Mouse (Mus musculus) intestine, embryonic 16.5 days (tissue): ENCODE results near the gene Syne4. TPM values are rescaled to one million over a fixed set of nuclear protein-coding genes. Genes with fewer than 3 reads are reported as not detected.

Experiments
- ATAC-seq: fragments of 200-750 bp; cut with Nextera tagmentation; 2 replicates; pipeline ENCODE4 v1.8.0; 2017; ENCODE audit warnings: moderate TSS enrichment, moderate library complexity
- H3K27ac ChIP-seq: fragments of 300-500 bp; sonication (generic); 2 replicates; pipeline ENCODE4 v1.5.1; 2014; ENCODE audit warnings: mild to moderate bottlenecking, low read length
- H3K27me3 ChIP-seq: fragments of 300-500 bp; sonication (generic); replicated peaks from 2 replicates; pipeline ENCODE4 v1.6.1; 2014; ENCODE audit warnings: low read length, control low read depth, mixed read lengths; ENCODE audit not compliant: control insufficient read depth, insufficient read depth
- H3K36me3 ChIP-seq: fragments of 300-500 bp; sonication (generic); 2 replicates; pipeline ENCODE4 v1.6.1; 2014; ENCODE audit warnings: low read length, control low read depth; ENCODE audit not compliant: control insufficient read depth, insufficient read depth
- H3K4me1 ChIP-seq: fragments of 300-500 bp; sonication (generic); 2 replicates; pipeline ENCODE4 v1.6.1; 2014; ENCODE audit warnings: low read length, control low read depth, mixed read lengths; ENCODE audit not compliant: control insufficient read depth, insufficient read depth
- H3K4me2 ChIP-seq: fragments of 300-500 bp; sonication (generic); 2 replicates; pipeline ENCODE4 v1.6.1; 2014; ENCODE audit warnings: low read depth, low read length, control low read depth
- H3K4me3 ChIP-seq: fragments of 300-500 bp; sonication (generic); 2 replicates; pipeline ENCODE4 v1.5.1; 2014; ENCODE audit warnings: mild to moderate bottlenecking, low read length
- H3K9ac ChIP-seq: fragments of 300-500 bp; sonication (generic); 2 replicates; pipeline ENCODE4 v1.6.1; 2014; ENCODE audit warnings: low read depth, low read length
- H3K9me3 ChIP-seq: fragments of 300-500 bp; sonication (generic); 2 replicates; pipeline ENCODE4 v1.6.1; 2016; ENCODE audit warnings: low read length, control low read depth; ENCODE audit not compliant: control insufficient read depth
- WGBS: fragments of 180-500 bp; shearing (Covaris S2); extraction: QIAGEN DNeasy Blood & Tissue Kit; methylation state at CpG from one replicate; pipeline ENCODE4 v1.1.7; 2014; 5-methylcytosine and 5-hydroxymethylcytosine counted together
- polyA plus RNA-seq: library from polyadenylated mRNA; unstranded; fragments of >200 nt; fragmentation: Nextera tagmentation; extraction: Ambion mirVana; gene quantifications from 2 replicates; pipeline ENCODE4 v1.2.1, GENCODE M21; 2015

Gene Syne4
- polyA plus RNA-seq, 1 experiment from 2014 or later: 59.7 TPM

GRCm38 (mm10) chr7:30279951-30280669 lies 34.5 kb upstream of the Syne4 start, which contains the start of the genes Thap8 and Wdr62:
TSS of gene Thap8 (plus strand) at chr7:30280094.
TSS of gene Wdr62 (minus strand) at chr7:30280419.
- Histone ChIP-seq H3K36me3 (no peaks in the 10 kb centered on the region), H3K4me1 (peaks cover 7% of the 10 kb centered on the region; the same call in 1 of the 2 replicates), H3K27ac (peak within 1 kb of the TSS; percentile 99), H3K9ac (peak within 1 kb of the TSS; percentile 73), H3K4me2 (peak within 1 kb of the TSS; percentile 93), H3K9me3 (no peaks in the 10 kb centered on the region), H3K4me3 (peak within 1 kb of the TSS; percentile 82), H3K27me3 (no peaks in the 10 kb centered on the region)
- ATAC-seq: peak; percentile 97
- under 1% methylated on average over 49 of the region's 49 CpGs for WGBS

- Histone ChIP-seq H3K27me3 (no peaks in the 10 kb centered on the region), H3K4me3 (peak overlapping the region; percentile 82), H3K36me3 (no peaks in the 10 kb centered on the region), H3K9me3 (no peaks in the 10 kb centered on the region), H3K27ac (peak overlapping the region; percentile 99), H3K4me2 (peak overlapping the region; percentile 93), H3K9ac (peak overlapping the region; percentile 57), H3K4me1 (peaks cover 7% of the 10 kb centered on the region; the same call in 1 of the 2 replicates)
- peak; percentile 86 for ATAC-seq
- WGBS: under 1% methylated on average over 20 of the region's 20 CpGs
Observed at GRCm38 (mm10) chr7:30280670-30281138, 33.9 kb upstream of the Syne4 start.

- ATAC-seq: no peak
- no peaks in the 10 kb centered on the region for H3K9me3 ChIP-seq
- H3K9ac ChIP-seq: no peak overlapping the region
- H3K4me3 ChIP-seq: no peak overlapping the region
- peaks cover 7% of the 10 kb centered on the region; the same call in 1 of the 2 replicates for H3K4me1 ChIP-seq
- 66% methylated on average over 4 of the region's 4 CpGs for WGBS
- no peak overlapping the region for H3K4me2 ChIP-seq
- H3K36me3 ChIP-seq: no peaks in the 10 kb centered on the region
- no peaks in the 10 kb centered on the region for H3K27me3 ChIP-seq
- H3K27ac ChIP-seq: no peak overlapping the region
Observed at GRCm38 (mm10) chr7:30281522-30281921, 33.1 kb upstream of the Syne4 start.

- WGBS: 81% methylated on average over 7 of the region's 7 CpGs
- peaks cover 7% of the 10 kb centered on the region; the same call in 1 of the 2 replicates for H3K4me1 ChIP-seq
- no peaks in the 10 kb centered on the region for H3K27me3 ChIP-seq
- H3K9me3 ChIP-seq: no peaks in the 10 kb centered on the region
- H3K4me3 ChIP-seq: no peak overlapping the region
- no peak overlapping the region for H3K9ac ChIP-seq
- no peak overlapping the region for H3K4me2 ChIP-seq
- no peaks in the 10 kb centered on the region for H3K36me3 ChIP-seq
- ATAC-seq: no peak
- H3K27ac ChIP-seq: no peak overlapping the region
Observed at GRCm38 (mm10) chr7:30282740-30283139, 31.9 kb upstream of the Syne4 start.

- H3K9ac ChIP-seq: no peak overlapping the region
- H3K27me3 ChIP-seq: no peaks in the 10 kb centered on the region
- no peak overlapping the region for H3K4me2 ChIP-seq
- H3K9me3 ChIP-seq: no peaks in the 10 kb centered on the region
- no peak for ATAC-seq
- H3K27ac ChIP-seq: no peak overlapping the region
- H3K36me3 ChIP-seq: no peaks in the 10 kb centered on the region
- 0 out of 2 replicates have a peak, but pooled peaks cover under 1% of the 10 kb centered on the region for H3K4me1 ChIP-seq
- no peak overlapping the region for H3K4me3 ChIP-seq
- 67% methylated on average over 8 of the region's 8 CpGs for WGBS
Observed at GRCm38 (mm10) chr7:30286701-30287410, 27.8 kb upstream of the Syne4 start.

- Histone ChIP-seq H3K4me2 (no peak overlapping the region), H3K9me3 (no peaks in the 10 kb centered on the region), H3K4me1 (0 out of 2 replicates have a peak, but pooled peaks cover 5% of the 10 kb centered on the region), H3K4me3 (no peak overlapping the region), H3K27ac (no peak overlapping the region), H3K9ac (no peak overlapping the region), H3K27me3 (no peaks in the 10 kb centered on the region), H3K36me3 (no peaks in the 10 kb centered on the region)
- WGBS: 63% methylated on average over 6 of the region's 6 CpGs
- no peak for ATAC-seq
Observed at GRCm38 (mm10) chr7:30288046-30288445, 26.6 kb upstream of the Syne4 start.

GRCm38 (mm10) chr7:30289071-30289713 lies 25.4 kb upstream of the Syne4 start:
- H3K4me1 ChIP-seq: 0 out of 2 replicates have a peak, but pooled peaks cover 5% of the 10 kb centered on the region
- H3K36me3 ChIP-seq: no peaks in the 10 kb centered on the region
- H3K9me3 ChIP-seq: no peaks in the 10 kb centered on the region
- no peak overlapping the region for H3K4me2 ChIP-seq
- no peak overlapping the region for H3K9ac ChIP-seq
- WGBS: 68% methylated on average over 7 of the region's 7 CpGs
- no peak for ATAC-seq
- H3K27ac ChIP-seq: no peak overlapping the region
- H3K4me3 ChIP-seq: no peak overlapping the region
- no peaks in the 10 kb centered on the region for H3K27me3 ChIP-seq

- 66% methylated on average over 10 of the region's 10 CpGs for WGBS
- H3K27ac ChIP-seq: no peak overlapping the region
- no peaks in the 10 kb centered on the region for H3K36me3 ChIP-seq
- ATAC-seq: 0 out of 2 replicates have a peak, but pooled peaks have one; percentile 15
- H3K9me3 ChIP-seq: no peaks in the 10 kb centered on the region
- no peaks in the 10 kb centered on the region for H3K27me3 ChIP-seq
- H3K4me2 ChIP-seq: no peak overlapping the region
- no peak overlapping the region for H3K9ac ChIP-seq
- 0 out of 2 replicates have a peak, but pooled peaks cover 5% of the 10 kb centered on the region for H3K4me1 ChIP-seq
- no peak overlapping the region for H3K4me3 ChIP-seq
Observed at GRCm38 (mm10) chr7:30289714-30290399, 24.8 kb upstream of the Syne4 start.
